Mouse (Mus musculus): ENCODE measurements around the gene Gxylt2.

DNA sequence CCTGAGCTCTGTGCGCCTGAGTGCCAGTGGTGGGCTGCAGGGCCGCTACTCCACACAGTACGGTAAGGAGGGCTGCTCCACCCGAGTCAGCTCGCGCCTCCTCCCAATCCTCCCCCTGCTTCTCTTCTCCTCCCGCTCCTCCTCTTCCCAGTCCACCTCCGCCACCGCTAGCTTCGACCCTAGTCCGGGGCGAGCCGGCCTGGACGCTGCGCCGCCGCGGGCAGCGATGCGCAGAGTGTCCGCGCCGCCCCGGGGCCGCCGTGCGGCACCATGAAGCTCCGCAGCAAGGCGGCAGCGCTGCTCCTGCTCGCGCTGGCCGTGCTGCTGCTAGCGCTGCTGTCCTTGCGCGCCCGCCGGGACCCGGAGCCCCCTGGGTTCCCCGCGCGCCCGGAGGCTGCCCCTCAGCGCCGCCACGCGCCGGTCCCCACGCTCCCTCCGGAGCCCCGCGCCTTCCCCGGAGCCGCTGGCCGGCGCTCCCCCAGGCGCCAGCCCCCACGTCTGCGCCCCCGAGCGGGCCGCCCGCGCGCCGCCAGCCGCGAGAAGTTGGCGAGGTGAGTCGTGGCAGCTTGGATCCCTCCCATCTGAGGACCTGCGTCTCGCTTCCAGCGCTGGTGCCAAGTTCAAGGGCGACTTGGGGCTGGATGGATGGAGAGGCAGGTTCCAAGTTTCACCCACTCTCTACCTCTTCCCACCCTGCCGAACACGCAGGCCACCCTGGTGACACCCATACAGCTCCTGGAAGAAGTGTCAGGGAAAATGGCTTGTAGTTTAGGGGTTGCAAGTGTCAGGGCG, at the start of gene Gxylt2:
- TF ChIP-seq GATA1 (IDR thresholded peaks at IDR 0.05; ENCODE audit: borderline replicate concordance, low read length), result no peak
- TF ChIP-seq FLI1 (IDR thresholded peaks at IDR 0.05; ENCODE audit: low read length), result no peak

All from megakaryocyte, embryonic 14.5 days (primary cell).